Mouse (Mus musculus) forebrain, embryonic 10.5 days (tissue): Measurements from ENCODE around the gene Arfgap3. TPM values are rescaled to one million over a fixed set of nuclear protein-coding genes. Genes with fewer than 3 reads are reported as not detected.

Experiments
- DNase-seq: peaks from one replicate; pipeline ENCODE4 v3.0.0-alpha.2; 2017; ENCODE audit warnings: low spot score; ENCODE audit errors: extremely low spot score
- H3K27ac ChIP-seq: fragments of 300-500 bp; sonication (generic); 2 replicates; pipeline ENCODE4 v1.5.1; 2016; ENCODE audit warnings: mild to moderate bottlenecking
- H3K27me3 ChIP-seq: fragments of 300-500 bp; sonication (generic); 2 replicates; pipeline ENCODE4 v1.6.1; 2016; ENCODE audit warnings: mild to moderate bottlenecking; ENCODE audit not compliant: poor library complexity, severe bottlenecking
- H3K36me3 ChIP-seq: fragments of 300-500 bp; sonication (generic); replicated peaks from 2 replicates; pipeline ENCODE4 v1.6.1; 2016; ENCODE audit warnings: mild to moderate bottlenecking, moderate library complexity
- H3K4me1 ChIP-seq: fragments of 300-500 bp; sonication (generic); 2 replicates; pipeline ENCODE4 v1.6.1; 2016
- H3K4me3 ChIP-seq: fragments of 300-500 bp; sonication (generic); 2 replicates; pipeline ENCODE4 v1.5.1; 2016; ENCODE audit warnings: mild to moderate bottlenecking, moderate library complexity
- H3K9me3 ChIP-seq: fragments of 300-500 bp; sonication (generic); 2 replicates; pipeline ENCODE4 v1.6.1; 2016; ENCODE audit warnings: mild to moderate bottlenecking, moderate library complexity
- WGBS: fragments of 180-500 bp; shearing (Covaris S2); methylation state at CpG from one replicate; pipeline ENCODE4 v1.1.7; 2016; 5-methylcytosine and 5-hydroxymethylcytosine counted together
- polyA plus RNA-seq: library from polyadenylated mRNA; unstranded; fragments of >200 nt; fragmentation: Nextera tagmentation; extraction: Ambion mirVana; gene quantifications from 2 replicates; pipeline ENCODE4 v1.2.1, GENCODE M21; 2016

The Arfgap3 gene
- polyA plus RNA-seq, 1 experiment from 2014 or later = 24.4 TPM

- 94% methylated on average over 4 of the region's 4 CpGs for WGBS
- no peak overlapping the region for H3K4me3 ChIP-seq
- H3K4me1 ChIP-seq = peaks cover 15% of the 10 kb centered on the region
- H3K36me3 ChIP-seq = no peaks in the 10 kb centered on the region
- H3K9me3 ChIP-seq = peaks cover 8% of the 10 kb centered on the region; the same call in 1 of the 2 replicates
- DNase-seq = no peak
- peaks cover 33% of the 10 kb centered on the region for H3K27me3 ChIP-seq
- H3K27ac ChIP-seq = no peak overlapping the region
Observed at GRCm38 (mm10) chr15:83255191-83255782, 94.8 kb downstream of the Arfgap3 start.

- Histone ChIP-seq H3K27ac (no peak overlapping the region), H3K4me3 (no peak overlapping the region), H3K36me3 (no peaks in the 10 kb centered on the region), H3K27me3 (peaks cover 40% of the 10 kb centered on the region), H3K9me3 (peaks cover 8% of the 10 kb centered on the region; the same call in 1 of the 2 replicates), H3K4me1 (peaks cover 18% of the 10 kb centered on the region)
- 82% methylated on average over 10 of the region's 10 CpGs for WGBS
- DNase-seq = no peak
Observed at GRCm38 (mm10) chr15:83254372-83255070, 95.5 kb downstream of the Arfgap3 start.

- WGBS = 80% methylated on average over 14 of the region's 14 CpGs
- H3K4me3 ChIP-seq = no peak overlapping the region
- peaks cover 8% of the 10 kb centered on the region; the same call in 1 of the 2 replicates for H3K9me3 ChIP-seq
- H3K4me1 ChIP-seq = peaks cover 21% of the 10 kb centered on the region
- H3K27me3 ChIP-seq = peaks cover 55% of the 10 kb centered on the region
- no peaks in the 10 kb centered on the region for H3K36me3 ChIP-seq
- no peak overlapping the region for H3K27ac ChIP-seq
- no peak for DNase-seq
Observed at GRCm38 (mm10) chr15:83252060-83252459, 98.0 kb downstream of the Arfgap3 start.

GRCm38 (mm10) chr15:83251176-83252004 lies 98.7 kb downstream of the Arfgap3 start, which contains the start of gene A4galt:
Gene A4galt, minus strand, starts transcription at chr15:83251774.
- peak within 1 kb of the TSS; percentile 67 for H3K4me3 ChIP-seq
- H3K36me3 ChIP-seq = no peaks in the 10 kb centered on the region
- WGBS = 2% methylated on average over 62 of the region's 66 CpGs
- peak; percentile 40 for DNase-seq
- peaks cover 21% of the 10 kb centered on the region for H3K4me1 ChIP-seq
- peaks cover 55% of the 10 kb centered on the region for H3K27me3 ChIP-seq
- H3K9me3 ChIP-seq = peaks cover 8% of the 10 kb centered on the region; the same call in 1 of the 2 replicates
- H3K27ac ChIP-seq = peak within 1 kb of the TSS; percentile 48

GRCm38 (mm10) chr15:83250651-83251175 lies 99.3 kb downstream of the Arfgap3 start:
- Histone ChIP-seq H3K9me3 (peaks cover 8% of the 10 kb centered on the region; the same call in 1 of the 2 replicates), H3K36me3 (no peaks in the 10 kb centered on the region), H3K27me3 (peaks cover 55% of the 10 kb centered on the region), H3K4me3 (peak overlapping the region; percentile 67), H3K27ac (peak overlapping the region; percentile 48), H3K4me1 (peaks cover 21% of the 10 kb centered on the region)
- 2% methylated on average over 20 of the region's 20 CpGs for WGBS
- DNase-seq = no peak

Other genes starting within 250 kb of the Arfgap3 start
- gene Rrp7a, start 227.4 kb downstream of the Arfgap3 start, polyA plus RNA-seq = 81.9 and 86.5 TPM in 2 replicates
- 180 and 185 TPM in 2 replicates for gene Poldip3, start 200.9 kb downstream of the Arfgap3 start, polyA plus RNA-seq
- 187 and 200 TPM in 2 replicates for gene Cyb5r3, start 177.7 kb downstream of the Arfgap3 start, polyA plus RNA-seq
- gene A4galt, start 98.5 kb downstream of the Arfgap3 start, polyA plus RNA-seq = 0.53 and 0.59 TPM in 2 replicates
- gene Pacsin2, start 114.4 kb upstream of the Arfgap3 start, polyA plus RNA-seq = 55.4 and 57.8 TPM in 2 replicates
- 33.3 and 33.7 TPM in 2 replicates for gene Ttll1, start 160.6 kb upstream of the Arfgap3 start, polyA plus RNA-seq
- gene Bik, start 176.6 kb upstream of the Arfgap3 start, polyA plus RNA-seq = 2.1 and 2.3 TPM in 2 replicates
- gene Tspo, start 213.3 kb upstream of the Arfgap3 start, polyA plus RNA-seq = 37.9 and 40.2 TPM in 2 replicates
- gene Mcat, start 213.5 kb upstream of the Arfgap3 start, polyA plus RNA-seq = 47.2 and 48.3 TPM in 2 replicates
- gene Ttll12, start 244.9 kb upstream of the Arfgap3 start, polyA plus RNA-seq = 64.6 and 65.7 TPM in 2 replicates